Mouse (Mus musculus) brain, embryonic 14.5 days (tissue): ENCODE results near the gene 3110082I17Rik.

Experiments used
- CTCF ChIP-seq: fragments of 200-500 bp; IDR thresholded peaks from 2 replicates; pipeline ENCODE4 v1.5.1; 2012; ENCODE audit warnings: inconsistent platforms, mild to moderate bottlenecking, moderate library complexity, borderline replicate concordance; ENCODE audit not compliant: insufficient read depth, insufficient read length; ENCODE audit errors: extremely low read depth
- POLR2A ChIP-seq: fragments of 200-500 bp; IDR thresholded peaks from 2 replicates; pipeline ENCODE4 v1.6.1; 2012; ENCODE audit warnings: mild to moderate bottlenecking, inconsistent platforms, borderline replicate concordance; ENCODE audit not compliant: poor library complexity, insufficient read depth, insufficient read length, severe bottlenecking; ENCODE audit errors: extremely low read depth

GRCm38 (mm10) chr5:139332590-139333272 is 127.6 kb downstream of the 3110082I17Rik start:
- no peak for TF ChIP-seq POLR2A
- no peak for TF ChIP-seq CTCF
